Mouse (Mus musculus) heart, embryonic 16.5 days (tissue): ENCODE results near the gene Eri3. TPM values are rescaled to one million over a fixed set of nuclear protein-coding genes. Genes with fewer than 3 reads are reported as not detected.

Experiments
- ATAC-seq: fragments of 200-750 bp; cut with Nextera tagmentation; replicated peaks from 2 replicates; pipeline ENCODE4 v1.8.0; 2017; ENCODE audit warnings: moderate number of reproducible peaks; ENCODE audit not compliant: insufficient read depth, low FRiP score; ENCODE audit errors: extremely low read depth
- H3K27ac ChIP-seq: fragments of 300-500 bp; sonication (generic); 2 replicates; pipeline ENCODE4 v1.5.1; 2014; ENCODE audit warnings: mild to moderate bottlenecking, low read length, control low read depth, moderate library complexity
- H3K27me3 ChIP-seq: fragments of 300-500 bp; sonication (generic); 2 replicates; pipeline ENCODE4 v1.6.1; 2014; ENCODE audit warnings: low read length, mixed read lengths; ENCODE audit not compliant: control insufficient read depth, insufficient read depth
- H3K36me3 ChIP-seq: fragments of 300-500 bp; sonication (generic); 2 replicates; pipeline ENCODE4 v1.6.1; 2014; ENCODE audit not compliant: control insufficient read depth, insufficient read depth
- H3K4me1 ChIP-seq: fragments of 300-500 bp; sonication (generic); 2 replicates; pipeline ENCODE4 v1.6.1; 2014; ENCODE audit warnings: low read length, mixed read lengths; ENCODE audit not compliant: control insufficient read depth, insufficient read depth
- H3K4me2 ChIP-seq: fragments of 300-500 bp; sonication (generic); 2 replicates; pipeline ENCODE4 v1.6.1; 2014; ENCODE audit warnings: low read depth, mild to moderate bottlenecking, control low read depth, low read length
- H3K4me3 ChIP-seq: fragments of 300-500 bp; sonication (generic); 2 replicates; pipeline ENCODE4 v1.5.1; 2014; ENCODE audit warnings: mild to moderate bottlenecking, control low read depth, low read length
- H3K9ac ChIP-seq: fragments of 300-500 bp; sonication (generic); 2 replicates; pipeline ENCODE4 v1.6.1; 2014; ENCODE audit warnings: low read length, control low read depth
- H3K9me3 ChIP-seq: fragments of 300-500 bp; sonication (generic); replicated peaks from 2 replicates; pipeline ENCODE4 v1.6.1; 2016; ENCODE audit warnings: low read length; ENCODE audit not compliant: control insufficient read depth
- WGBS: fragments of 180-500 bp; shearing (Covaris S2); extraction: QIAGEN DNeasy Blood & Tissue Kit; methylation state at CpG from one replicate; pipeline ENCODE4 v1.1.7; 2014; 5-methylcytosine and 5-hydroxymethylcytosine counted together
- polyA plus RNA-seq: library from polyadenylated mRNA; unstranded; fragments of >200 nt; fragmentation: Nextera tagmentation; extraction: Ambion mirVana; gene quantifications from 2 replicates; pipeline ENCODE4 v1.2.1, GENCODE M21; 2015

Eri3 gene
- polyA plus RNA-seq, 1 experiment from 2014 or later: 93.5 TPM

DNA sequence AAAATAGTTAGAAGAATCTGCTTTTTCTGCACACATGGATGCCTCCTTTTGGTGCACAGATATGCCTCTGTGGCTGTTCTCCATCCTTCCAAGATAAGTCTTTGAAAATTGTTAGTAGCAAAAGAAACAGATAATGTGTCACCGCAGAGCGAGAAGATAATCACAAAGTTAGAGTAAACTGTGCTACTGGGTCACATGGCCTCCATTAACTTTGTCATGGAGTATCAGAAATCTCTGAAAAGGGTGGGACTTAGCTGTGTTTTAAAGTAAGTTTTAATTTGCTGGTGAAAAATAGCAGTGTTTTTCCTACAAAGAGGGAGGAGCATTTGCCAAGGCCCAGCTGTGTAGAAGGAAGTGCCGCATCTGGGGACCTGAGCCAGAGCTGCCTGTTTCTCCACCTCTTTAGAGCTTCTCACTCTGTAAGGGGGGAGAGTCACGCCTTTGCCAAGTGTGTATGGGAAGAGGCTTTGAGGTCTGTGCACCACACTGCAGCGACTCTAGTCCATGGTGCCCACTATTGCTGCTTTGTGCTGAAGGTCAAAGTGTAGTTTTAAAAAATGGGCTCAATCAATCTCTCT is 7.0 kb downstream of the Eri3 start:
- Histone ChIP-seq H3K9ac (no peak overlapping the region), H3K27ac (no peak overlapping the region), H3K36me3 (no peaks in the 10 kb centered on the region), H3K4me3 (no peak overlapping the region), H3K4me1 (peaks cover 8% of the 10 kb centered on the region), H3K9me3 (no peaks in the 10 kb centered on the region), H3K4me2 (no peak overlapping the region), H3K27me3 (no peaks in the 10 kb centered on the region)
- no peak for ATAC-seq
- WGBS: 58% methylated on average over 5 of the region's 5 CpGs

DNA sequence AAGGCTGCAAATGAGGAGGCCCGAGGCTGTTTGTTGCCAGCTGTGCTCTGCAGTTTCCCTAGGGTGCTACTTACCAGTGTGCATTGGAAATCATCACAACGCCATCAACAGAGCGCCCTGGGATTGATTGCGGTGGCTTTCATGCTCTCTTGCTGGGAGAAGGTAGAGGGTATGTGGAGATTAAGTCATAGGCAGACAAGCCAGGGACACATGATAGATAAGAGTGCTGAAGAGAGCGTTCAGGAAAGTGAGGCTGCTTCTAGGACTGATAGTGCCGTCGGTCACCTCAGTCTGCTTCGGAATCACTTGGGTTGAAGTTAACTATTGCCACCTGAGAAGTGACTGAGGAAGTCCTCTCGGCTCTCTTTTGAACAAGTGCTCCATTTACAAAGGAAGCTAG is 13.8 kb downstream of the Eri3 start:
- ATAC-seq: no peak
- H3K36me3 ChIP-seq: peaks cover 7% of the 10 kb centered on the region; the same call in 1 of the 2 replicates
- H3K27ac ChIP-seq: no peak overlapping the region
- H3K4me2 ChIP-seq: no peak overlapping the region
- H3K27me3 ChIP-seq: no peaks in the 10 kb centered on the region
- 31% methylated on average over 9 of the region's 9 CpGs for WGBS
- peak overlapping the region; percentile 34; the same call in 1 of the 2 replicates for H3K9ac ChIP-seq
- H3K4me3 ChIP-seq: no peak overlapping the region
- H3K9me3 ChIP-seq: no peaks in the 10 kb centered on the region
- H3K4me1 ChIP-seq: peaks cover 22% of the 10 kb centered on the region

DNA sequence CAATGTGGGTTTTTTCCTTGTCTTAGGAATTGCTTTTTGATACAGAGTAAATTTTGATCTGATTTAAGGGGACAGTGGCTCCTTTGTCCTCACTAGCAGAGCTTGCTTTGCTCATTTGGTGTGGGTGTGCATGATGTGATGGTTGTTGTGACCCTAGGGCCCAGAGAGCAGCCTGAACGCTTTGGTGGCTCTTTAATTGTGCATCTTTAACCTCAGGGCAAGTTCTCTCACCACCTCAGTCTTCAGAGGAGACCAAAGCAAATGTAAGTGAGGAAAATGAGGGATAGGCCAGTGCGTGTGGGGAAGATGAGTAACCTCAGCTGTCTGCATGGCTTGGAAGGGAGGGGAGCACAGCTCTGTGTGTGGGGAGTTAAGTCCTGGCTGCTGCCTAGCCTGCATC is 18.7 kb downstream of the Eri3 start:
- Histone ChIP-seq H3K9ac (no peak overlapping the region), H3K27ac (no peak overlapping the region), H3K4me3 (no peak overlapping the region), H3K36me3 (peaks cover 7% of the 10 kb centered on the region; the same call in 1 of the 2 replicates), H3K4me2 (no peak overlapping the region), H3K4me1 (peaks cover 14% of the 10 kb centered on the region), H3K27me3 (no peaks in the 10 kb centered on the region), H3K9me3 (no peaks in the 10 kb centered on the region)
- no peak for ATAC-seq
- 81% methylated on average over 2 of the region's 2 CpGs for WGBS

DNA sequence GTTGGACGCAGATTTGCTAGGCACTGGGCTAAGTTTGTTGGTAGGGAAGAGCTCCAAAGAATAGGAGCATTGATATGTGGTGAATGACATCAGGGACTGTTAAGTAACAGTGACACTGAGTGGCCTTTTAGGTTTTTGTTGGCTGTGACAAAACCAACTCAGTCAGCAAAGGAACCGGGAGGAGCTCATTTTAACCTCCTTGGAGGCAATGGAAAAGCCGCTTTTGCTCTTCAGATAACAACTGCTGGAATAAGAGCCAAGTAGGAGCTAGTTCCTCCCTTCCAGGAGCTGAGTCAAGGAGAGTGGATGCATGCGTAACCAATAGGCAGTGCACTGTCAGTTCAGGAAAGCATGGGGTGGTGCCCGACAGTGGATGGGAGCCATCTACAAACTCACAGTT is 20.8 kb downstream of the Eri3 start:
- Histone ChIP-seq H3K4me3 (no peak overlapping the region), H3K4me1 (peaks cover 13% of the 10 kb centered on the region), H3K4me2 (no peak overlapping the region), H3K36me3 (peaks cover 7% of the 10 kb centered on the region; the same call in 1 of the 2 replicates), H3K27ac (no peak overlapping the region), H3K27me3 (no peaks in the 10 kb centered on the region), H3K9ac (no peak overlapping the region), H3K9me3 (no peaks in the 10 kb centered on the region)
- WGBS: 67% methylated on average over 5 of the region's 5 CpGs
- ATAC-seq: peak; percentile 75

DNA sequence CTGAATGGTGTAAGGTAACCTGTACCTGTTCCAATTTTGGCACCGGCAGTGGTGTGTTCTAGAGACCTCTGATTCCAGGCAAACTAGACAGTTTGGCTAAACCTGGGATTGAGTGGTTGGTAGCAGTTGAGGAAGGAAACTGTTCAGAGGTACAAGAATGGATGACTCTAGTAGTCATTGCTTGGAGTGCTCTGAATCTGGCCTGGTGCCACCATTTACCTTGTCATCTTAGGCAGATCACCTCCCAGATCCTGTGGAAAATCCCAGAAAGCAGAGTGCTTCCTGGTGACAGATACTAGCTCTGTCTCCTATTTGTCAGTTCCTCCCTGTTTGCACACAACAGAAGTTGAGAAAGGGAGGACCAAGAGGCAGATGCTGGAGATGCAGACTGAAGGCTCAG is 27.4 kb downstream of the Eri3 start:
- Histone ChIP-seq H3K4me1 (peaks cover 11% of the 10 kb centered on the region), H3K36me3 (no peaks in the 10 kb centered on the region), H3K4me3 (no peak overlapping the region), H3K4me2 (no peak overlapping the region), H3K27ac (no peak overlapping the region), H3K9ac (no peak overlapping the region), H3K9me3 (no peaks in the 10 kb centered on the region), H3K27me3 (no peaks in the 10 kb centered on the region)
- 90% methylated on average over 1 of the region's 1 CpGs for WGBS
- ATAC-seq: no peak

DNA sequence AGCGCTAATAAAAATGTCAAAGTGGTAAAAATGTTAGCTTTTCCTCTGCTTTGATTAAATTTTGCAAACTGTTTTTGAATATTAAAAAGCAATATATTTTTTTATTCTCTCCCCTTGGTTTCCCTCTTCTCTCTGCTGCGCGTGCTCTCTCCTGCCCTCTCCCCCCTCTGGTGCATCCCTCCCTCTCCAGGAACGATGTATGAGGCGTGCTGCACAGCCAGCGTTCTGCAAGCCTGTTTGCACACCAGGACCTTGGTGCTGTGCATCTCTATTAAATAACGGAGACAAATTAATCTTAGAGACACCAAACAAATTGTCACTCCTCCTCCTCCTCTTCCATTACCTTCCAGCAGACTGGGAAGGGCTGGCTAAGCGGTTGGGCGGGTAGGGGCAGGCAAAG is 31.5 kb downstream of the Eri3 start:
- H3K4me1 ChIP-seq: peaks cover 7% of the 10 kb centered on the region; the same call in 1 of the 2 replicates
- no peaks in the 10 kb centered on the region for H3K27me3 ChIP-seq
- H3K9me3 ChIP-seq: no peaks in the 10 kb centered on the region
- H3K27ac ChIP-seq: no peak overlapping the region
- H3K36me3 ChIP-seq: peaks cover 11% of the 10 kb centered on the region
- no peak overlapping the region for H3K4me2 ChIP-seq
- 89% methylated on average over 9 of the region's 9 CpGs for WGBS
- no peak overlapping the region for H3K9ac ChIP-seq
- no peak for ATAC-seq
- no peak overlapping the region for H3K4me3 ChIP-seq

DNA sequence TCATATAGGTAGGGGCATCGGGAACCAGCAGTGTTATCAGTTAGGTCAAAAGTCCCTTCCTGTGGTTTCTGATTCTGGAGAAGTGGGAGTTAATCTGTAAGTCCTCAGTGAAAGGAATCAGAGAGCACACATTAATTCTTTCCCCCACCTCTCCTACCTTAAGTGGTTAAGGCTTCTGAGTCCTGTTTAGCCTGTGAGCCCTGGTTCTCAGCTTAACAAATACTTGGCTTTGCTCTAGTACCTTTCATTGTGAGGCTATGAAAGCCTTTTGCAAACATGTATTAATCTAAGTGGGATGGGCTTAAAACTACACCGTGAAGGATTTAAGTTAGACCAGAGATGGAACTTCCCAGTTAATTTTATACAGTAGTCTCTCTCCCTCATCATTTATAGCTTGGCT is 35.8 kb downstream of the Eri3 start:
- WGBS: 59% methylated on average over 2 of the region's 2 CpGs

DNA sequence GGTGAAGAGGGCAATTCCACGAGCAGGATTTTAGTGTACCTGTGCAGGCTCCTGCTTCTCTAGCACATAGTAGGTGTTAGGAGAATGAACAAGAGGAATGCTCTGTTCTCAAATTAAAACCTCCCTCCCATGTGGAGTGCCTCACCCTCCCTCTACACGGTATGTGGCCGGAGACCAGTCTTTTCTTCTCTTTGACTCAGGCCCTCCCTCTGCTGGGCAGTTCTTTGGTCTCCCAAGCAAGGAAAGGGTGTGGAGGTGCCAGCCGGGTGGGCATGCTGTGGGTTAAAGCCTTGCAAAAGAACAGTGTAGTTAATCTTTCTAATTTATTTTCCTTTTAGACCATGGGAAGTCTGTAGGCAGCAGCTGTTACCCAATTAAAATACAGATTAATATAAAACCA is 37.3 kb downstream of the Eri3 start:
- Histone ChIP-seq H3K36me3 (peaks cover 15% of the 10 kb centered on the region), H3K9me3 (no peaks in the 10 kb centered on the region), H3K4me3 (no peak overlapping the region), H3K4me1 (peaks cover 9% of the 10 kb centered on the region), H3K4me2 (no peak overlapping the region), H3K27ac (no peak overlapping the region), H3K9ac (no peak overlapping the region), H3K27me3 (no peaks in the 10 kb centered on the region)
- WGBS: 46% methylated on average over 4 of the region's 4 CpGs
- no peak for ATAC-seq

More for the DNA sequence above, 35.8 kb downstream of the Eri3 start:
- no peak overlapping the region for H3K4me2 ChIP-seq
- H3K9ac ChIP-seq: no peak overlapping the region
- no peaks in the 10 kb centered on the region for H3K27me3 ChIP-seq
- H3K4me1 ChIP-seq: peaks cover 7% of the 10 kb centered on the region
- ATAC-seq: no peak
- H3K9me3 ChIP-seq: no peaks in the 10 kb centered on the region
- no peak overlapping the region for H3K27ac ChIP-seq
- H3K36me3 ChIP-seq: peaks cover 15% of the 10 kb centered on the region
- H3K4me3 ChIP-seq: no peak overlapping the region

DNA sequence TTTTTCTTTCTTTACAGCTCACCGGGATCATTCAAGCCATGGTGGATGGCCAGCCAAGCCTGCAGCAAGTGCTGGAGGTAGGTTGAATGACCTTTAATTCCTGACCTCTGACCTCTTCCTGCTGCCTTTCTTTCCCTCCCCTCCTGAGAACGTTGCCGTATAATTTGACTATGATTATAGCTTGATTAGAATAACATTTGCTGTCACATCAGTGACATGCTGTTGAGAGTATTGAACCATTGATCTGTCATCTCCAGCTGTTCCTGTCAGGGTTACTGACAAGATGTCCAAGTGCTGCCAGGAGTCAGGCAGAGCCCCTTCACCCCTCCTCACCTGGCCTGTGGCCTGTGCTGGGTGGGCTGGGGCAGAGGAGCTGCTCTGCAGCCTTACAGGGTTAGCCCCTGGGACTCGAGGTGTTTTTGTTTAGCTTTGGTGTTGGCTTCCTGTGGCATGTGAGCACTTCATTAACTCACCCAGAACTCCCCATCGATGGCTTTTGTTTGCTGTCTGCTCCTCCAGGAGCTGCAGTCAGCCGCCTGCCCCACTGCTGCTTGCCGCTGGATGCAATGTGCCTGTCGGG is 39.0 kb downstream of the Eri3 start:
- Histone ChIP-seq H3K4me2 (no peak overlapping the region), H3K4me3 (no peak overlapping the region), H3K9me3 (no peaks in the 10 kb centered on the region), H3K36me3 (peaks cover 10% of the 10 kb centered on the region), H3K27me3 (no peaks in the 10 kb centered on the region), H3K27ac (no peak overlapping the region), H3K9ac (no peak overlapping the region), H3K4me1 (peaks cover 9% of the 10 kb centered on the region)
- WGBS: 70% methylated on average over 8 of the region's 8 CpGs
- no peak for ATAC-seq
